Mouse (Mus musculus): ENCODE results near the gene Adamts8. TPM values are rescaled to one million over a fixed set of nuclear protein-coding genes. Genes with fewer than 3 reads are reported as not detected.

Gene Adamts8
- polyA plus RNA-seq, 1 experiment from 2014 or later: 8.8 TPM

- peak overlapping the region; percentile 49; the same call in 1 of the 2 replicates for H3K27ac ChIP-seq (replicated peaks)
- H3K9ac ChIP-seq (ENCODE audit: low read length): no peak overlapping the region; the same call in 1 of the 2 replicates
- H3K4me1 ChIP-seq (replicated peaks; ENCODE audit: control insufficient read depth, insufficient read depth): peaks cover 4% of the 10 kb centered on the region
- H3K36me3 ChIP-seq (ENCODE audit: control insufficient read depth, insufficient read depth, low read length): no peaks in the 10 kb centered on the region
- peak overlapping the region; percentile 23 for H3K4me2 ChIP-seq (replicated peaks; ENCODE audit: low read depth)
- DNase-seq (ENCODE audit: low spot score): peak; percentile 54
- 37% methylated on average over 12 of the region's 12 CpGs for WGBS
- no peaks in the 10 kb centered on the region for H3K27me3 ChIP-seq (ENCODE audit: control insufficient read depth, insufficient read depth, low read length)
- H3K4me3 ChIP-seq (ENCODE audit: low read depth, low read length): no peak overlapping the region
- H3K9me3 ChIP-seq (ENCODE audit: control insufficient read depth, low read length): no peaks in the 10 kb centered on the region
- ATAC-seq (ENCODE audit: low FRiP score, low TSS enrichment): peak; percentile 43
- TF ChIP-seq CTCF (IDR thresholded peaks at IDR 0.05; ENCODE audit: low read depth): no peak
- TF ChIP-seq EP300 (optimal IDR thresholded peaks at IDR 0.05): no peak
Observed at GRCm38 (mm10) chr9:30918466-30919356, 23.7 kb upstream of the Adamts8 start.

- TF ChIP-seq CTCF (IDR thresholded peaks at IDR 0.05; ENCODE audit: low read depth) (no peak), EP300 (optimal IDR thresholded peaks at IDR 0.05) (no peak)
- DNase-seq (ENCODE audit: low spot score) (no peak), ATAC-seq (ENCODE audit: low FRiP score, low TSS enrichment) (no peak)
- Histone ChIP-seq H3K4me3 (ENCODE audit: low read depth, low read length) (no peak overlapping the region), H3K9ac (ENCODE audit: low read length) (no peak overlapping the region), H3K9me3 (ENCODE audit: control insufficient read depth, low read length) (no peaks in the 10 kb centered on the region), H3K27me3 (ENCODE audit: control insufficient read depth, insufficient read depth, low read length) (no peaks in the 10 kb centered on the region), H3K4me1 (replicated peaks; ENCODE audit: control insufficient read depth, insufficient read depth) (peaks cover 4% of the 10 kb centered on the region), H3K27ac (replicated peaks) (0 out of 2 replicates have a peak overlapping the region, but pooled peaks have one; percentile 49), H3K4me2 (replicated peaks; ENCODE audit: low read depth) (0 out of 2 replicates have a peak overlapping the region, but pooled peaks have one; percentile 17), H3K36me3 (ENCODE audit: control insufficient read depth, insufficient read depth, low read length) (no peaks in the 10 kb centered on the region)
- 70% methylated on average over 9 of the region's 9 CpGs for WGBS
Observed at GRCm38 (mm10) chr9:30919686-30920085, 22.7 kb upstream of the Adamts8 start.

GRCm38 (mm10) chr9:30920736-30921135 lies 21.6 kb upstream of the Adamts8 start:
- Histone ChIP-seq H3K27me3 (ENCODE audit: control insufficient read depth, insufficient read depth, low read length) (no peaks in the 10 kb centered on the region), H3K27ac (replicated peaks) (no peak overlapping the region), H3K9ac (ENCODE audit: low read length) (no peak overlapping the region), H3K4me2 (replicated peaks; ENCODE audit: low read depth) (peak overlapping the region; percentile 77), H3K4me1 (replicated peaks; ENCODE audit: control insufficient read depth, insufficient read depth) (peaks cover 4% of the 10 kb centered on the region; the same call in 1 of the 2 replicates), H3K9me3 (ENCODE audit: control insufficient read depth, low read length) (no peaks in the 10 kb centered on the region), H3K36me3 (ENCODE audit: control insufficient read depth, insufficient read depth, low read length) (no peaks in the 10 kb centered on the region), H3K4me3 (ENCODE audit: low read depth, low read length) (no peak overlapping the region; the same call in 1 of the 2 replicates)
- TF ChIP-seq CTCF (IDR thresholded peaks at IDR 0.05; ENCODE audit: low read depth): peak; percentile 80
- no peak for TF ChIP-seq EP300 (optimal IDR thresholded peaks at IDR 0.05)
- 37% methylated on average over 6 of the region's 6 CpGs for WGBS
- ATAC-seq (ENCODE audit: low FRiP score, low TSS enrichment) (peak; percentile 47), DNase-seq (ENCODE audit: low spot score) (peak; percentile 82)

GRCm38 (mm10) chr9:30921261-30922103 lies 20.9 kb upstream of the Adamts8 start:
- TF ChIP-seq EP300 (optimal IDR thresholded peaks at IDR 0.05) (no peak), CTCF (IDR thresholded peaks at IDR 0.05; ENCODE audit: low read depth) (no peak)

GRCm38 (mm10) chr9:30922197-30922894 lies 20.0 kb upstream of the Adamts8 start, which contains the start of gene Adamts15:
Gene Adamts15 (minus strand): TSS chr9:30922452.
- TF ChIP-seq CTCF (IDR thresholded peaks at IDR 0.05; ENCODE audit: low read depth) (peak; percentile 46), EP300 (optimal IDR thresholded peaks at IDR 0.05) (no peak)
- H3K4me2 ChIP-seq (replicated peaks; ENCODE audit: low read depth): peak within 1 kb of the TSS; percentile 77
- H3K9ac ChIP-seq (ENCODE audit: low read length): peak within 1 kb of the TSS; percentile 60
- no peaks in the 10 kb centered on the region for H3K36me3 ChIP-seq (ENCODE audit: control insufficient read depth, insufficient read depth, low read length)
- DNase-seq (ENCODE audit: low spot score) (peak; percentile 82), ATAC-seq (ENCODE audit: low FRiP score, low TSS enrichment) (peak; percentile 75)
- H3K9me3 ChIP-seq (ENCODE audit: control insufficient read depth, low read length): no peaks in the 10 kb centered on the region
- no peaks in the 10 kb centered on the region for H3K27me3 ChIP-seq (ENCODE audit: control insufficient read depth, insufficient read depth, low read length)
- H3K4me1 ChIP-seq (replicated peaks; ENCODE audit: control insufficient read depth, insufficient read depth): peaks cover 4% of the 10 kb centered on the region; the same call in 1 of the 2 replicates
- 1% methylated on average over 41 of the region's 47 CpGs for WGBS
- peak within 1 kb of the TSS; percentile 31; the same call in 1 of the 2 replicates for H3K27ac ChIP-seq (replicated peaks)
- H3K4me3 ChIP-seq (ENCODE audit: low read depth, low read length): peak within 1 kb of the TSS; percentile 59

More at GRCm38 (mm10) chr9:30921261-30922103, 20.9 kb upstream of the Adamts8 start:
- peak; percentile 47 for DNase-seq (ENCODE audit: low spot score)
- Histone ChIP-seq H3K36me3 (ENCODE audit: control insufficient read depth, insufficient read depth, low read length) (no peaks in the 10 kb centered on the region), H3K9ac (ENCODE audit: low read length) (peak overlapping the region; percentile 60), H3K4me3 (ENCODE audit: low read depth, low read length) (peak overlapping the region; percentile 59), H3K4me1 (replicated peaks; ENCODE audit: control insufficient read depth, insufficient read depth) (peaks cover 4% of the 10 kb centered on the region; the same call in 1 of the 2 replicates), H3K27me3 (ENCODE audit: control insufficient read depth, insufficient read depth, low read length) (no peaks in the 10 kb centered on the region), H3K27ac (replicated peaks) (no peak overlapping the region), H3K4me2 (replicated peaks; ENCODE audit: low read depth) (peak overlapping the region; percentile 77), H3K9me3 (ENCODE audit: control insufficient read depth, low read length) (no peaks in the 10 kb centered on the region)
- WGBS: 5% methylated on average over 56 of the region's 56 CpGs
- no peak for ATAC-seq (ENCODE audit: low FRiP score, low TSS enrichment)
